Mouse (Mus musculus) limb, embryonic 12.5 days (tissue): Measurements from ENCODE around the gene Krt222. TPM values are rescaled to one million over a fixed set of nuclear protein-coding genes. Genes with fewer than 3 reads are reported as not detected.

Experiments used
- ATAC-seq: fragments of 200-750 bp; cut with Nextera tagmentation; 2 replicates; pipeline ENCODE4 v1.8.0; 2017; ENCODE audit warnings: low read depth, moderate TSS enrichment; ENCODE audit not compliant: insufficient number of reproducible peaks, insufficient read depth, low FRiP score, low TSS enrichment
- H3K27ac ChIP-seq: fragments of 300-500 bp; sonication (generic); 2 replicates; pipeline ENCODE4 v1.5.1; 2016; ENCODE audit warnings: mild to moderate bottlenecking, moderate library complexity
- H3K27me3 ChIP-seq: fragments of 300-500 bp; sonication (generic); 2 replicates; pipeline ENCODE4 v1.6.1; 2016; ENCODE audit warnings: mild to moderate bottlenecking, moderate library complexity
- H3K36me3 ChIP-seq: fragments of 300-500 bp; sonication (generic); 2 replicates; pipeline ENCODE4 v1.6.1; 2016; ENCODE audit warnings: mild to moderate bottlenecking, moderate library complexity
- H3K4me1 ChIP-seq: fragments of 300-500 bp; sonication (generic); replicated peaks from 2 replicates; pipeline ENCODE4 v1.6.1; 2016
- H3K4me2 ChIP-seq: fragments of 300-500 bp; sonication (generic); 2 replicates; pipeline ENCODE4 v1.6.1; 2016; ENCODE audit warnings: mild to moderate bottlenecking, moderate library complexity
- H3K4me3 ChIP-seq: fragments of 300-500 bp; sonication (generic); replicated peaks from 2 replicates; pipeline ENCODE4 v1.5.1; 2016; ENCODE audit warnings: mild to moderate bottlenecking
- H3K9ac ChIP-seq: fragments of 300-500 bp; sonication (generic); replicated peaks from 2 replicates; pipeline ENCODE4 v1.6.1; 2016; ENCODE audit warnings: mild to moderate bottlenecking, moderate library complexity
- H3K9me3 ChIP-seq: fragments of 300-500 bp; sonication (generic); 2 replicates; pipeline ENCODE4 v1.6.1; 2016; ENCODE audit warnings: mild to moderate bottlenecking, moderate library complexity
- WGBS: fragments of 180-500 bp; shearing (Covaris S2); methylation state at CpG from one replicate; pipeline ENCODE4 v1.1.7; 2016; 5-methylcytosine and 5-hydroxymethylcytosine counted together
- polyA plus RNA-seq: library from polyadenylated mRNA; unstranded; fragments of >200 nt; fragmentation: Nextera tagmentation; extraction: Ambion mirVana; gene quantifications from 2 replicates; pipeline ENCODE4 v1.2.1, GENCODE M21; 2016

Krt222 gene
- 0.15 and 0.36 TPM in 2 replicates for polyA plus RNA-seq

GRCm38 (mm10) chr11:99243820-99244374 lies at the start of gene Krt222:
Gene Krt222, minus strand, starts transcription at chr11:99244085.
- Histone ChIP-seq H3K9me3 (no peaks in the 10 kb centered on the region), H3K27ac (no peak within 1 kb of the TSS), H3K4me3 (peak within 1 kb of the TSS; percentile 24), H3K27me3 (no peaks in the 10 kb centered on the region; the same call in 1 of the 2 replicates), H3K4me1 (peaks cover 6% of the 10 kb centered on the region; the same call in 1 of the 2 replicates), H3K9ac (peak within 1 kb of the TSS; percentile 24), H3K36me3 (no peaks in the 10 kb centered on the region), H3K4me2 (peak within 1 kb of the TSS; percentile 54)
- WGBS = 5% methylated on average over 17 of the region's 17 CpGs
- ATAC-seq = no peak

GRCm38 (mm10) chr11:99292846-99293245 lies 49.0 kb upstream of the Krt222 start:
- Histone ChIP-seq H3K27me3 (0 out of 2 replicates have a peak, but pooled peaks cover 5% of the 10 kb centered on the region), H3K4me2 (no peak overlapping the region), H3K27ac (no peak overlapping the region), H3K9ac (no peak overlapping the region), H3K4me3 (no peak overlapping the region), H3K9me3 (no peaks in the 10 kb centered on the region), H3K4me1 (no peaks in the 10 kb centered on the region), H3K36me3 (no peaks in the 10 kb centered on the region)
- no peak for ATAC-seq
- 66% methylated on average over 5 of the region's 5 CpGs for WGBS

- ATAC-seq = 0 out of 2 replicates have a peak, but pooled peaks have one; percentile 15
- H3K4me3 ChIP-seq = no peak within 1 kb of the TSS
- 45% methylated on average over 11 of the region's 11 CpGs for WGBS
- H3K4me1 ChIP-seq = peaks cover 5% of the 10 kb centered on the region
- 0 out of 2 replicates have a peak within 1 kb of the TSS, but pooled peaks have one; percentile 5 for H3K9ac ChIP-seq
- no peaks in the 10 kb centered on the region for H3K9me3 ChIP-seq
- peak within 1 kb of the TSS; percentile 35; the same call in 1 of the 2 replicates for H3K4me2 ChIP-seq
- H3K36me3 ChIP-seq = no peaks in the 10 kb centered on the region
- H3K27ac ChIP-seq = no peak within 1 kb of the TSS
- H3K27me3 ChIP-seq = peaks cover 3% of the 10 kb centered on the region; the same call in 1 of the 2 replicates
Measured at GRCm38 (mm10) chr11:99284833-99285312, 41.0 kb upstream of the Krt222 start, which contains the start of gene Krt24. Gene Krt24, minus strand, starts transcription at chr11:99285262.

DNA sequence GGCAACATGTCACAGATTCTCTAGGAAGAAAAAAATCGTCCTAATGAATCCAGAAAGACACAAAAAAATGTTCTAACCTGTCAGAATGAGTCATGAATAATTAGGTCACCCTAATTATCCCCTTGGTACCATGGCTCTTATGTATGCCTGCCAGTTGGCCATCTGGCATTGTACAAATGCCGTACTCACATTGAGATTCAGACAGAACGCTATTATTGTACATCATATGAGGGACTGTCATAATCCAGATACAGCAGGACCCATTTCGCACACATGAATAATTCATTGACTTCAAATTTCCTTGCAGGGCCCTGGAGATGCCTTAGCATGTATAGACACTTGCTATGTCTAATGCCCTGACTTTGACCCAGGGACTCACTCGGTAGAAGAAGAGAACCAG lies 40.1 kb upstream of the Krt222 start:
- Histone ChIP-seq H3K4me3 (no peak overlapping the region), H3K27ac (no peak overlapping the region), H3K4me1 (peaks cover 5% of the 10 kb centered on the region), H3K27me3 (peaks cover 3% of the 10 kb centered on the region; the same call in 1 of the 2 replicates), H3K9me3 (no peaks in the 10 kb centered on the region), H3K9ac (no peak overlapping the region), H3K4me2 (no peak overlapping the region), H3K36me3 (no peaks in the 10 kb centered on the region)
- ATAC-seq = no peak
- whole genome bisulfite sequencing = 84% methylated on average over 5 of the region's 5 CpGs

- Histone ChIP-seq H3K4me3 (no peak overlapping the region), H3K4me1 (peaks cover 5% of the 10 kb centered on the region), H3K9ac (no peak overlapping the region), H3K36me3 (no peaks in the 10 kb centered on the region), H3K27me3 (peaks cover 3% of the 10 kb centered on the region; the same call in 1 of the 2 replicates), H3K9me3 (no peaks in the 10 kb centered on the region), H3K4me2 (no peak overlapping the region), H3K27ac (no peak overlapping the region)
- no peak for ATAC-seq
- 52% methylated on average over 4 of the region's 4 CpGs for WGBS
Measured at GRCm38 (mm10) chr11:99283334-99283733, 39.4 kb upstream of the Krt222 start.

DNA sequence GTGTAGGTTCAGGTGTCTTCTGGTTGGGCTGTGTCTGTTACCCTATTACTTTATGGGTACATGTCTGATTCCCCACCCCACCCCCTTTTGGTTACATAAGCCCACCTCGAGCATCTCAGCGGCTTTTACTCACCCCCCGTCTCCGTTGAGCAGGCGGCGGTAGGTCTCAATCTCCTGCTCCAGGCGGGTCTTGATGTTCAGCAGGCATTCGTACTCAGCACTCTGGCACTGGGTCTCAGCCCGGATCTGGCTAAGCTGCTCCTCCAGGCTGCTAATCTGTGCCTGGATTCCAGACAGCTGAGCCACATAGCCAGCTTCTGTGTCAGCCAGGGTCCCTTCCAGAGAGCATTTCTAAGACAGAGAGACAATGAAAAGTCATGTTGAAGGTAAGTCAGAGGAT lies 37.2 kb upstream of the Krt222 start:
- no peak overlapping the region for H3K27ac ChIP-seq
- WGBS = 72% methylated on average over 9 of the region's 9 CpGs
- no peak overlapping the region for H3K4me2 ChIP-seq
- H3K4me3 ChIP-seq = no peak overlapping the region
- H3K27me3 ChIP-seq = peaks cover 3% of the 10 kb centered on the region; the same call in 1 of the 2 replicates
- no peaks in the 10 kb centered on the region for H3K9me3 ChIP-seq
- ATAC-seq = no peak
- H3K36me3 ChIP-seq = no peaks in the 10 kb centered on the region
- peaks cover 13% of the 10 kb centered on the region for H3K4me1 ChIP-seq
- no peak overlapping the region for H3K9ac ChIP-seq

DNA sequence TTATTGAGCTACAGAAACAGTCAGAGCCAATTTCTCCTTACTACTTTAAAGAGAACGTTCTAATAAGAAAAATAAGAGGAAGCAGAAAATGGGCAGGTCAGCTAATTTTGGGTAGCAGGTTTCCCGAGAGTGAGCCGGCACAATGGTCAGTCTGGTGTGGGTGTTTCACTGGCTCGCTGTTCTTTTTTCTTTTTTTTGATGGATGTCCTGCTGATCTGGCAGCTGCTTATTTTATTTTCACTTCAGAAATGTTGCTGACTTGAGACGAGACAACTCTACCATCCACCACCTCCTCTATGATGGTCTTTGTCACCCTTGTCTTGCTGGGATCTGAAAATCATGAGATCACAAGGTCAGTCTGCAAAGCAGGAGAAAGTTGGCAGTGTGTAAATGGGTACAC lies 36.1 kb upstream of the Krt222 start:
- Histone ChIP-seq H3K9me3 (no peaks in the 10 kb centered on the region), H3K4me1 (peaks cover 12% of the 10 kb centered on the region), H3K27me3 (peaks cover 2% of the 10 kb centered on the region; the same call in 1 of the 2 replicates), H3K27ac (no peak overlapping the region), H3K4me3 (no peak overlapping the region), H3K36me3 (no peaks in the 10 kb centered on the region), H3K4me2 (no peak overlapping the region), H3K9ac (no peak overlapping the region)
- ATAC-seq = no peak
- 80% methylated on average over 5 of the region's 5 CpGs for WGBS

DNA sequence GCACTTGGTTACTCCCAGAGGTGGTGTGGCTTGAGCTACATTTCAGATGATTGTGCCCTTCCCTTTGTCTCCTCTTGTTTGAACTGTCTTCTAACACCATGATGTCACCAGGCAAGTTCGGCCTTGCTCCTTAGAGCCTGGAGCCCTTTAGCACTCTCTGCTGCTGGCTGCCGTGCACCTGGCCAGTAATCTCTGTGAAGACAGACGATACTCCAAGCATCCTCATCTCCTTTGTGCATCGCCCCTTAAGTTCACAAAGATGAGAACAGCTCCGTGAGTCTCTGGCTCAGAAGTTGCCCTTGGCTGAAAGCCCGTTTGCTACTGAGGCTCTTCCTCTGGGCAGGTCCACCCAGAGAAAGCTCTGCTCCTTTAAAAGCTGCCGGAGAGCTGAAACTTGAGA lies 32.9 kb upstream of the Krt222 start:
- H3K36me3 ChIP-seq = no peaks in the 10 kb centered on the region
- H3K9ac ChIP-seq = no peak overlapping the region; the same call in 1 of the 2 replicates
- no peak for ATAC-seq
- no peak overlapping the region for H3K4me3 ChIP-seq
- H3K4me1 ChIP-seq = peaks cover 8% of the 10 kb centered on the region; the same call in 1 of the 2 replicates
- peak overlapping the region; percentile 8; the same call in 1 of the 2 replicates for H3K27ac ChIP-seq
- H3K4me2 ChIP-seq = no peak overlapping the region
- WGBS = 39% methylated on average over 7 of the region's 7 CpGs
- H3K27me3 ChIP-seq = no peaks in the 10 kb centered on the region
- no peaks in the 10 kb centered on the region for H3K9me3 ChIP-seq

GRCm38 (mm10) chr11:99275624-99276023 lies 31.7 kb upstream of the Krt222 start:
- no peaks in the 10 kb centered on the region for H3K36me3 ChIP-seq
- H3K9ac ChIP-seq = no peak overlapping the region
- H3K4me2 ChIP-seq = no peak overlapping the region
- ATAC-seq = no peak
- H3K27me3 ChIP-seq = no peaks in the 10 kb centered on the region
- peaks cover 8% of the 10 kb centered on the region; the same call in 1 of the 2 replicates for H3K4me1 ChIP-seq
- no peak overlapping the region for H3K4me3 ChIP-seq
- no peaks in the 10 kb centered on the region for H3K9me3 ChIP-seq
- 79% methylated on average over 6 of the region's 6 CpGs for WGBS
- H3K27ac ChIP-seq = no peak overlapping the region

DNA sequence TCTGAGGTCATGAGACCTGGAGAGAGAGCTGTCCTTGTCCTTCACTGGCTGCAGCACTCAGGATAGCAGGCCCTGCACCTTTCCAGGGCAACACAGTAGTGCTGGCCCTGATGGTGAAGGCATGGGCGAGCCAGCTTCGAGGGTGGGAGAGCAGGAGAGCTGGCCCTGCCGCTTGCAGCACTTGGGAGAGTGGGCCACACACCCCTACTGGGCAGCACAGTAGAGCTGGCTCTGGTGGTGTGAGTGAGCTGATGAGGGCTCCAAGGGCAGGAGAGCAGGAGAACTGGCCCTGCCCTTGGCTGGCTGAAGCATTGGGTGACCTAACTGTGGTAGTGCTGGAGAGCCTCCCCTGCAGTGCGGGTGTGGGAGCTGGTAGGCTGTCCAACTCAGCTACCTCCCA lies 28.8 kb upstream of the Krt222 start:
- no peak for ATAC-seq

DNA sequence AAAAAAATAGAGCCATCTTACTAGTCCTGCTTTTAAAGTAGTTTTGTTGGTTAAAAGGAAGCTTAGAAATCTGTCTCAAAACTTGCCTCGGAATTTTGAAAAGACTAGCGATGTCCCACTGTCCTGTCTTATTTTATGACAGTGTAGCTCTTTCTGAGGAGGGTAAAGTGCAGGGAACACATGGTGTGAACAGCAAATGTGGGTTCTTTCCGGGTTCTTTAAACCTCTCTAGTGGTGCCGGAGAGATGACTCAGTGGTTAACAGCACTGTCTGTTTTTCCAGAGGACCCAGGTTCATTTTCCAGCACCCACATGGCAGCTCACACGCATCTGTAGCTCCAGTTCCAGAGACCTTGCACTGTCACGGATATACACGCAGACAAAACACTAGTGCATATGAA lies 25.3 kb upstream of the Krt222 start:
- Histone ChIP-seq H3K36me3 (no peaks in the 10 kb centered on the region), H3K4me3 (no peak overlapping the region), H3K4me2 (no peak overlapping the region), H3K9me3 (no peaks in the 10 kb centered on the region), H3K27me3 (no peaks in the 10 kb centered on the region), H3K9ac (no peak overlapping the region), H3K27ac (peak overlapping the region; percentile 29; the same call in 1 of the 2 replicates), H3K4me1 (peaks cover 13% of the 10 kb centered on the region)
- WGBS = 67% methylated on average over 7 of the region's 7 CpGs
- no peak for ATAC-seq

More for the DNA sequence above, 28.8 kb upstream of the Krt222 start:
- H3K36me3 ChIP-seq = no peaks in the 10 kb centered on the region
- no peak overlapping the region for H3K27ac ChIP-seq
- H3K4me3 ChIP-seq = no peak overlapping the region
- no peaks in the 10 kb centered on the region for H3K9me3 ChIP-seq
- no peak overlapping the region for H3K4me2 ChIP-seq
- no peaks in the 10 kb centered on the region for H3K27me3 ChIP-seq
- H3K4me1 ChIP-seq = peaks cover 20% of the 10 kb centered on the region
- 83% methylated on average over 4 of the region's 4 CpGs for WGBS
- no peak overlapping the region for H3K9ac ChIP-seq
